Mouse (Mus musculus) right cerebral cortex, adult 2 months (tissue): ENCODE data around the gene Fam217a.
A peak's percentile ranks its signal among the peaks of the same experiment; 100 is the strongest.
"Not testable (repeated sequence)": the region's sequence is repeated elsewhere in the genome, so short reads cannot be mapped to it uniquely, and the experiment has no call there.

Experiments used
- DNase-seq, 2 experiments: peaks; one replicate each; pipeline ENCODE4 v3.0.0; 2021 to 2022; ENCODE audit warnings: low spot score in 2 of 2

Fam217a gene

GRCm38 (mm10) chr13:34874736-34875135, 49.4 kb downstream of the Fam217a start:
- DNase-seq, result peak in 1 of 2 experiments; percentile 22

- DNase-seq, result peak; percentile 95
These were observed 50.1 kb downstream of the Fam217a start for GRCm38 (mm10) chr13:34873801-34874681.

- peak; percentile 49 to 60 for DNase-seq
These were observed 59.5 kb downstream of the Fam217a start for GRCm38 (mm10) chr13:34864420-34865169.

GRCm38 (mm10) chr13:34861166-34861565, 62.9 kb downstream of the Fam217a start:
- not testable (repeated sequence) for DNase-seq
